Mouse (Mus musculus) megakaryocyte, adult 5-6 weeks (primary cell): ENCODE data around the gene Gm21891. TPM values are rescaled to one million over a fixed set of nuclear protein-coding genes. Genes with fewer than 3 reads are reported as not detected.
"Not testable (repeated sequence)": the region's sequence is repeated elsewhere in the genome, so short reads cannot be mapped to it uniquely, and the experiment has no call there.

ENCODE experiments used
- ATAC-seq: 2 replicates; pipeline ENCODE4 v1.8.0; 2016; ENCODE audit warnings: mild to moderate bottlenecking, inconsistent platforms; ENCODE audit not compliant: poor library complexity, severe bottlenecking
- total RNA-seq, 2 experiments: library from RNA; stranded (forward) in 1 of 2; stranded (reverse) in 1 of 2; fragments of 153-499, 151-499 nt in 1 of 2; fragments of 221-1000, 200-1000 nt in 1 of 2; gene quantifications; 2 replicates each; pipeline versions ENCODE4 v1.2.3 to v1.2.4; 2015 to 2017

Gm21891 gene
- total RNA-seq (2015) (not detected in 2 replicates), total RNA-seq (2017) (not detected in 2 replicates)

DNA sequence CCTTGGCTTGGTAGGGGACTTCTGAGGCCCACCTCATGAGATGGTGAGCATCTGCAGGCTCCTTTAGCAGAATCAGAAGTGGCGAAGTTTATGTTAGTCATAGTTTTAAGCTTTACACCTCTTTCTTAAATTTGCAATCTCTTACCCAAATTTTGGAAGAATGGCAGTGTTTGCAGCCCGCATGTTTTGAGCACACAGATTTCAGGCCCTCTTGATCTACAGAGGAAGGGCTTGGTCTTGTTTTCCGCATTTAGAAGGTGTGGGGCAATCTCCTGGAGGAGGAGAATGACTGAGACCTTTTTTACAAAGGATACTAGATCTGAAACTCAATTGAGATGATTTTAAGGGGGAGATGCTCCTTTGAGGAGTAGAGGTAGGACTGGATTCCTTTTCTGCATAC, at the start of gene Gm21891:
Gene Gm21891, minus strand, starts transcription at position 101 of the 400 bp plus-strand sequence.
- ATAC-seq: not testable (repeated sequence)

- ATAC-seq: not testable (repeated sequence)
Observed at GRCm38 (mm10) chrY:13161668-13162067, 28.4 kb upstream of the Gm21891 start, which contains the start of gene Gm21425. Gm21425 (plus strand) TSS chrY:13161968.

Other genes starting within 250 kb of the Gm21891 start
- gene Gm20807, start 90.6 kb downstream of the Gm21891 start, total RNA-seq (2015): not detected in 2 replicates
- not detected in 2 replicates for gene Gm20807, start 90.6 kb downstream of the Gm21891 start, total RNA-seq (2017)
- not detected in 2 replicates for gene Gm21425, start 28.5 kb upstream of the Gm21891 start, total RNA-seq (2015)
- gene Gm21425, start 28.5 kb upstream of the Gm21891 start, total RNA-seq (2017): not detected in 2 replicates
- gene Gm21828, start 90.4 kb upstream of the Gm21891 start, total RNA-seq (2015): not detected in 2 replicates
- gene Gm21828, start 90.4 kb upstream of the Gm21891 start, total RNA-seq (2017): not detected in 2 replicates
- not detected in 2 replicates for gene Gm21440, start 118.9 kb upstream of the Gm21891 start, total RNA-seq (2015)
- gene Gm21440, start 118.9 kb upstream of the Gm21891 start, total RNA-seq (2017): not detected in 2 replicates
- not detected in 2 replicates for gene Gm21454, start 119.0 kb upstream of the Gm21891 start, total RNA-seq (2015)
- gene Gm21454, start 119.0 kb upstream of the Gm21891 start, total RNA-seq (2017): not detected in 2 replicates
- not detected in 2 replicates for gene Gm21725, start 215.6 kb upstream of the Gm21891 start, total RNA-seq (2015)
- gene Gm21725, start 215.6 kb upstream of the Gm21891 start, total RNA-seq (2017): not detected in 2 replicates